Mouse (Mus musculus) lung, adult 2 months (tissue): ENCODE data around the gene Hsd3b6. TPM values are rescaled to one million over a fixed set of nuclear protein-coding genes. Genes with fewer than 3 reads are reported as not detected.

Experiments used
- DNase-seq: peaks from one replicate; pipeline ENCODE4 v3.0.0; 2022
- H3K4me1 ChIP-seq: fragments of 200-500 bp; 2 replicates; pipeline ENCODE4 v1.6.1; 2011; ENCODE audit warnings: low read length; ENCODE audit not compliant: control insufficient read depth, insufficient read depth
- H3K4me3 ChIP-seq: fragments of 200-500 bp; replicated peaks from 2 replicates; pipeline ENCODE3; 2011; ENCODE audit warnings: low read depth, mild to moderate bottlenecking, control low read depth, low read length; ENCODE audit errors: extremely low read depth
- CTCF ChIP-seq: fragments of 200-500 bp; IDR thresholded peaks from 2 replicates; pipeline ENCODE4 v1.5.1; 2011; ENCODE audit warnings: mild to moderate bottlenecking, low read length, control low read depth; ENCODE audit not compliant: insufficient read depth
- POLR2A ChIP-seq: fragments of 200-500 bp; IDR thresholded peaks from 2 replicates; pipeline ENCODE4 v1.6.1; 2011; ENCODE audit warnings: low read depth, mild to moderate bottlenecking, control low read depth, low read length, borderline replicate concordance; ENCODE audit errors: extremely low read depth
- WGBS: fragments of 180-500 bp; shearing (Covaris S2); methylation state at CpG from one replicate; pipeline ENCODE4 v1.1.7; 2018; 5-methylcytosine and 5-hydroxymethylcytosine counted together
- polyA plus RNA-seq: library from polyadenylated mRNA; depleted of rRNA; stranded (reverse); fragments of >200 nt; gene quantifications from 2 replicates; pipeline ENCODE4 v1.2.3, GENCODE M21; 2012; rRNA removed

The Hsd3b6 gene
- polyA plus RNA-seq: not detected in 2 replicates

DNA sequence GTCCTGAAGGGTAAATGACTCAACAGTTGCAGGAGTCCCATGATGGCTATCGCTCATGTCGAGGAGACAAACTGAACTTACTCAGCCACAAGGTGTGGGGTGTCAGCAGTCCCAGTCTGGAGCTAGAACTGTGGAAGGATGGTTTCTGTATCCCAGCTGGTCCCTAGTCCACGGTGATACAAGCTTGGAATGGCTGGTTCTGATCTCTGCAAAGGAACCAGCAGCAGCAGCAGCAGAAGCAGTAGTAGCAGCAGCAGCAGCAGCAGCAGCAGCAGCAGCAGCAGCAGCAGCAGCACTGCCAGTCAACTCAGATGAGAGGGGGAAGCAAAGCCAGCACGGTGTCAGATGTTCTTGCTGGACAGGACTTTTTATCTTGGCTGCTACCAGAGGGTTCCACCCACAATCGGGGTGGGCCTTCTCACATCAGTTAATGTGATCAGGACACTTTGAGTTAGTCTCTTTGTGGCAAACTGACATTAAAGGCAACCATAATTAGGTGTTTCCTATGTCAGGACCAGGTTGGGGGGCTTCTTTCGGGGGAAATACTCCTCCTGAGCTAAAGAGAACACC lies at the start of gene Hsd3b6:
Gene Hsd3b6 (minus strand): TSS at position 343 of the 570 bp plus-strand sequence.
- no peak for DNase-seq
- no peak for TF ChIP-seq CTCF
- TF ChIP-seq POLR2A: no peak
- Histone ChIP-seq H3K4me3 (no peak within 1 kb of the TSS), H3K4me1 (no peaks in the 10 kb centered on the region)
- WGBS: 60% methylated on average over 6 of the region's 6 CpGs

DNA sequence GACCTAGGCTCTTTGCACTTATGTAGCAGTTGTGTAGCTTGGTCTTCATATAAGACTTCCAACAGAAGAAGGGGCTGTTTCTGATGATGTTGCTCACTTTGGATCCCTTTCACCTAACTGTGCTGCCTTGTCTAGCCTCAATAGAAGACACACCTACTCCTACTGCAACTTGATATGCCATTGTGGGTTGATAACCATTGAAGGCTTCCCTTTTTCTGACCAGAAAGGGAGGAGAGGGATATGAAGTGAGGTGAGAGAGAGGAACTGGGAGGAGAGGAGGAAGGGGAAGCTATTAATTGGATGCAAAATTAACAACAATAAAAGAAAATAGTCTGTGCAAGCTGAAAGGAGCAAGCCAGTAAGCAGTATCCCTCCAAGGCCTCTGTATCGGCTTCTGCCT lies 48.6 kb upstream of the Hsd3b6 start:
- WGBS: 82% methylated on average over 1 of the region's 1 CpGs
- no peak overlapping the region for H3K4me3 ChIP-seq
- TF ChIP-seq CTCF: no peak
- no peak for TF ChIP-seq POLR2A
- no peaks in the 10 kb centered on the region for H3K4me1 ChIP-seq
- DNase-seq: no peak

DNA sequence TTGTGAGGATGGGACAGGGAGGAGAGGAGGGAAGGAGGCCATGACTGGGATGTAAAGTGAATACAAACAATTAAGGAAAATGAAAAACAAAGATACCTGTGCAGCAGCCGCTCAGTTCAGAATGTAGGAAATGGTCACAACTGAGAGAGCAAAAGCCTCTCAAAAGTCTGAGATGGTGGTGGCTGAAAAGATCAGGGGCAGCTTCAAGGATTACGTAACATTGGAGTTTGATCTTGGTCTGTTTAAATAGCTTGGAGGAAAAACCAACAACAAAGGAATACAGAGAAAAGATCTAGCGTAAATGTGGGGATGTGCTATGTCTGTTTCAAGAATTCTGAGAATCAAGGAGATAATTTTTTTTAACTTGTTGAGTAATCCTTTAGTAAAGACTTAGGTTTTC lies 45.3 kb upstream of the Hsd3b6 start, which contains the start of gene Hsd3b1:
Gene Hsd3b1 (minus strand): TSS at position 219 of the 400 bp plus-strand sequence.
- TF ChIP-seq POLR2A (no peak), CTCF (no peak)
- Histone ChIP-seq H3K4me3 (no peak within 1 kb of the TSS), H3K4me1 (no peaks in the 10 kb centered on the region)
- 78% methylated on average over 3 of the region's 3 CpGs for WGBS
- no peak for DNase-seq

DNA sequence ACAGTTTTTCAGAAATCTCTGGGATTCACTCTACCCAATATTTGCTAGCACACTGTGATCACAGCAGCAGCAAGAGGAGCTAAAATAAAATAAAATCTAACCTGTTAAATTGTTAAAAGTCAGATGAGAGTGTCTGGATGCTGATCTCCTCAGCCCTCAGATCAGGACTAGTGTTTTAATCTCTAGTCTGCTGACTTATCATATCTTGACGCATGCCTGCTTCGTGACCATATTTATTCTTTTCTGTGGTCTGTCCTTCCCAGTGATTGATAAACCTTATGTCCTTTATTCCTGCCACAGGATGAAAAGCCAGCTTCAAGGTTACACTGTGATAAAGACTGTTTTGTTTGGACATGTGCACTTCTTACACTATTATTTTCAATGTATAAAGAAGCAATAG lies 43.8 kb upstream of the Hsd3b6 start:
- TF ChIP-seq CTCF: no peak
- no peak for TF ChIP-seq POLR2A
- 58% methylated on average over 2 of the region's 2 CpGs for WGBS
- no peak overlapping the region for H3K4me3 ChIP-seq
- no peaks in the 10 kb centered on the region for H3K4me1 ChIP-seq
- no peak for DNase-seq

DNA sequence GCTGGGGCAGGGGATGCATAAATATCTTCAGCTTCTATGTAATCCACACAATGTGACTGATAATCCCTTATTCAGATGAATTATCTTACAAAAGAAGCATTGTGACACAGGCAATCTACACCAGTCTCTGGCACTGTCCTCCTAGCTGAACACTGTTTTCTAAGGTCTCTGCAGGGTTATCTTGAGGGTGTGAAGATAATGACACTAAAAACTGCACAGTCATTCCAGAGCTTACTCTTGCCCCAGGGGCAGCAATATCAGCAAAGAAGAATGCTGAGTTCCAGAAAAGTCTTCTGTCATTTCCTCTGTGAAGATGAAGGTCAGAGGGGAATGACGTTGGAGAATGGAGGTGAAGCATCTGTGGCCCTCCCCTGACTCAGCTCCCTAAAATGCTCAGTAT lies 42.6 kb upstream of the Hsd3b6 start:
- no peak for DNase-seq
- WGBS: 30% methylated on average over 1 of the region's 1 CpGs
- Histone ChIP-seq H3K4me3 (no peak overlapping the region), H3K4me1 (no peaks in the 10 kb centered on the region)
- TF ChIP-seq CTCF (no peak), POLR2A (no peak)

DNA sequence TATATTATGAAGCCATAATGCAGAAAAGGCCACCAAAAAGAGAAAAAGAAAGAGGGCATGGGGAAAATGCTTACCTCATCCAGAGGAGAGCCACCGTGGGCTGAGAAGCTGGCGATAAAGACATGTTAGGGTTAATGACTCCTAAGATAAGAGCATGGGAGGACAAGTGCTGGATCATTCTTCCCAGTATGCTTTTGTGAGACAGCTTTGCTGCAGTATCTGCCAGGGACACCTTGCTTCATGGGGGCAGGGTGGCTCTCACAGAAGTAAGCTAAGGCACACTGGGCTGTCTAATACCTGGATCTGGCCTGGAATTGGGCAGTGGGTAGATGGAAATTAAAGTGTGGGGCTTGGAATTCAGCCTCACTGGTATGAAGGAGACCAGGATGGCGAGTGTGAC lies 40.9 kb upstream of the Hsd3b6 start:
- TF ChIP-seq CTCF: no peak
- TF ChIP-seq POLR2A: no peak
- no peak for DNase-seq
- WGBS: 42% methylated on average over 3 of the region's 3 CpGs
- Histone ChIP-seq H3K4me3 (no peak overlapping the region), H3K4me1 (no peaks in the 10 kb centered on the region)

DNA sequence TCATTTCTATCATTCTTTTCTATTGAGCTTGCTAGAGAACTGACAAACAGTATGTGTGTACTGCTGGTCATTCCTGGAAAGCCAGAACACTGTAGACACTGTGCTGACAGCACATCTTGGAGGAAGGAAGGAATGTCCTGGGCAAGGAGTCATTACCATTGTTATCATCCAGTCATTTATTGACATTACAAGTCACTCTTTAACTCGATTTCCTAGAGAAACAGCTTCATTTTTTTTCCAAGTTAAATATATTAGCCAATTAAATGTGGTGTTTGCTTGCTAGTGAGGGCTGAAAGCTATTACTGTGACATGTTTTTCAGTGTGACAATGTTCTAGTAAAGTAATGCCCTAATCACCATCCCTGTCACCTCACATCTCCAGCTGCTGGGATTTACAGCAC lies 39.4 kb upstream of the Hsd3b6 start:
- no peak for DNase-seq
- no peaks in the 10 kb centered on the region for H3K4me1 ChIP-seq
- no peak for TF ChIP-seq POLR2A
- no peak for TF ChIP-seq CTCF
- WGBS: 6% methylated on average over 1 of the region's 1 CpGs
- no peak overlapping the region for H3K4me3 ChIP-seq

DNA sequence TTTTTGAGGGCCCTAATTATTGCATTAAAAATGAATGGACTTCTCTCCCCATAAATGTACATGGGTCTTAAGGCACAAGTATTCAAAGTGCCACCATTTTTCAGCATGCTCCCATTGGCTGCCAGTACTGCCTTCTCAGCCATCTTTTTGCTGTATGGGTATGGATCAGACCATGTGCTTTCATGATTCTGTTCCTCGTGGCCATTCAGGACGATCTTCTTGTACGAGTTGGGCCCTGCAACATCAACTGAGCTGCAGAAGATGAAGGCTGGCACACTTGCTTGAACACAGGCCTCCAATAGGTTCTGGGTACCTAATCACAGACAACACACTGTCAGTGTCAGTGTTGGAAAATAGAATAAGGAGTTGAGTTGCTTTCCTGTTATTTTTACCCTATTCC lies 38.8 kb upstream of the Hsd3b6 start:
- Histone ChIP-seq H3K4me1 (no peaks in the 10 kb centered on the region), H3K4me3 (no peak overlapping the region)
- TF ChIP-seq POLR2A (no peak), CTCF (no peak)
- WGBS: 87% methylated on average over 3 of the region's 3 CpGs
- no peak for DNase-seq

DNA sequence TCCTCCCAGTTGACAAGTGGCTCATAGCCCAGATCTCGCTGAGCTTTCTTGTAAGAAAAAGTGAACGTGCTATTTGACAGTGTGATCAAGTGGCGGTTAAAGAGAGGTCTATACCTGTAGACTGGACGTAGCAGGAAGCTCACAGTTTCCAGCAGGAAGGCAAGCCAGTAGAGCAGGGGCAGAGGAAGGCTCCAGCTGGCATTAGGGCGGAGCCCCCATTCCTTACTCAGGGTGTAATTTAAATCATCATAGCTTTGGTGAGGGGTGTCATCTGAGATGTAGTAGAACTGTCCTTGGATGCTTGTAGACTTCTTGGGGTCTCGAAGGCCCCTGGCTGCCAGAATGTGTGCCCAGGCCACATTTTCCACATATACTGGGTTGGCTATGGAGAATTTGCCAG lies 38.4 kb upstream of the Hsd3b6 start:
- 73% methylated on average over 6 of the region's 6 CpGs for WGBS

DNA sequence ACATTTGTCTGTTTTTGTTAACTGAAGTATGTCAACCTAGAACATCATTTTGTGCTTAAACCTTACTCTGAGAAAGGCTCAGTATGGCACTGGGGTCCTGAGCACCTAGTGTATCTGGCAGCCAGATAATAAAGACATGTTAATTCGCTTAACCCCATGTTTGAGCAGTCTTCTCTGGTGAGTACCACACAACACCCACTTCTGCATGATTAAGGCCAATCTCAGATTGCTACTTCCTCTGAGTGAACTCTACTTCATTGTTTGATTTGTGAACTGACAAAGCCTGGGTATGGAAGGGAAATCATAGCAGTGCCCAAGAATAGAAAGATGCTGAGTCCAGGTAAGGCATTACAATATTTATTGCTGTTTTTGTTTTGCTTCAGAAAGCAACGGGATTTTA lies 37.6 kb upstream of the Hsd3b6 start:
- TF ChIP-seq CTCF: no peak
- no peak for TF ChIP-seq POLR2A
- no peak overlapping the region for H3K4me3 ChIP-seq
- H3K4me1 ChIP-seq: no peaks in the 10 kb centered on the region
- 60% methylated on average over 2 of the region's 2 CpGs for WGBS
- DNase-seq: no peak

More for the DNA sequence above, 38.4 kb upstream of the Hsd3b6 start:
- Histone ChIP-seq H3K4me3 (no peak overlapping the region), H3K4me1 (no peaks in the 10 kb centered on the region)
- no peak for DNase-seq
- no peak for TF ChIP-seq POLR2A
- TF ChIP-seq CTCF: no peak
